Mouse (Mus musculus): ENCODE results near the gene G430095P16Rik. TPM values are rescaled to one million over a fixed set of nuclear protein-coding genes. Genes with fewer than 3 reads are reported as not detected.

G430095P16Rik gene
- total and polyA plus RNA-seq, 2 experiments from 2014 or later: 1.0 to 3.0 TPM

GRCm38 (mm10) chr8:84773833-84774232 is 51.0 kb downstream of the G430095P16Rik start:
- Histone ChIP-seq H3K9me3 (replicated peaks; ENCODE audit: control insufficient read depth, low read length) (no peaks in the 10 kb centered on the region), H3K36me3 (replicated peaks; ENCODE audit: control insufficient read depth, insufficient read depth, low read length) (peaks cover 10% of the 10 kb centered on the region; the same call in 1 of the 2 replicates), H3K9ac (replicated peaks; ENCODE audit: low read depth, low read length) (peak overlapping the region; percentile 42; the same call in 1 of the 2 replicates), H3K27ac (ENCODE audit: low read depth) (no peak overlapping the region), H3K4me2 (ENCODE audit: low read depth, low read length) (peak overlapping the region; percentile 56), H3K4me1 (ENCODE audit: control insufficient read depth, insufficient read depth) (peaks cover 22% of the 10 kb centered on the region), H3K27me3 (ENCODE audit: control insufficient read depth, insufficient read depth, low read length) (peaks cover 24% of the 10 kb centered on the region), H3K4me3 (ENCODE audit: low read depth, low read length) (peak overlapping the region; percentile 38)
- peak; percentile 73 for ATAC-seq (ENCODE audit: insufficient read depth, low read depth)
- peak; percentile 86 for DNase-seq (ENCODE audit: low spot score)
- TF ChIP-seq CTCF (IDR thresholded peaks at IDR 0.05; ENCODE audit: low read depth): no peak
- TF ChIP-seq EP300 (IDR thresholded peaks at IDR 0.05; ENCODE audit: low read depth): no peak
- WGBS: 2% methylated on average over 13 of the region's 19 CpGs

DNA sequence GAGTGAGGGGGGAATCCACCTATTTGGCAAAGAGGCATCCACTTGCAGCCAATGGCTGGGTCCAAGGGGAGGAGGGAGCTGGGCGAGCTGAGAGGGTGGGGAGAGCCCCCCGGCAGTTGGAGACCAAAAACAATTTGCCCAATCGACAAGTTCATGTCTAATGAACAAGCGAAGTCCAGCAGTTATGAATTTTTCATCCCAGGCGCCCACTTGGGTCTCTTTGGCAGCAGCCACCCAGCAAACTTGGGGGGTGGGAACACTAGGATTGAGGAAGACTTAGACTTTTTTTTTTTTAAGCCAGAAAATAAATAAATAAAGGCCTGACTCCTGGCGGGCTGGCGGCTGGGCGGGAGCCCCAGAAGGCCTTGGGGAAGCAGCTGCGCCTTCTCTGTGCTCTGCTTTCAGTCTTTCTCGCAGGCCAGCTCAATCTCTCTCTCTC is 51.7 kb downstream of the G430095P16Rik start:
- 19% methylated on average over 10 of the region's 10 CpGs for WGBS
- Histone ChIP-seq H3K27me3 (ENCODE audit: control insufficient read depth, insufficient read depth, low read length) (peaks cover 24% of the 10 kb centered on the region), H3K4me1 (ENCODE audit: control insufficient read depth, insufficient read depth) (peaks cover 24% of the 10 kb centered on the region), H3K4me3 (ENCODE audit: low read depth, low read length) (peak overlapping the region; percentile 18; the same call in 1 of the 2 replicates), H3K9me3 (replicated peaks; ENCODE audit: control insufficient read depth, low read length) (no peaks in the 10 kb centered on the region), H3K36me3 (replicated peaks; ENCODE audit: control insufficient read depth, insufficient read depth, low read length) (peaks cover 10% of the 10 kb centered on the region; the same call in 1 of the 2 replicates), H3K4me2 (ENCODE audit: low read depth, low read length) (peak overlapping the region; percentile 56), H3K9ac (replicated peaks; ENCODE audit: low read depth, low read length) (no peak overlapping the region), H3K27ac (ENCODE audit: low read depth) (peak overlapping the region; percentile 82)
- TF ChIP-seq EP300 (IDR thresholded peaks at IDR 0.05; ENCODE audit: low read depth) (no peak), CTCF (IDR thresholded peaks at IDR 0.05; ENCODE audit: low read depth) (no peak)
- DNase-seq (ENCODE audit: low spot score): peak; percentile 58
- peak; percentile 53; the same call in 1 of the 2 replicates for ATAC-seq (ENCODE audit: insufficient read depth, low read depth)

GRCm38 (mm10) chr8:84775105-84775591 is 52.3 kb downstream of the G430095P16Rik start:
- Histone ChIP-seq H3K4me3 (ENCODE audit: low read depth, low read length) (no peak overlapping the region), H3K4me1 (ENCODE audit: control insufficient read depth, insufficient read depth) (peaks cover 24% of the 10 kb centered on the region), H3K9me3 (replicated peaks; ENCODE audit: control insufficient read depth, low read length) (no peaks in the 10 kb centered on the region), H3K27ac (ENCODE audit: low read depth) (peak overlapping the region; percentile 82), H3K9ac (replicated peaks; ENCODE audit: low read depth, low read length) (no peak overlapping the region), H3K36me3 (replicated peaks; ENCODE audit: control insufficient read depth, insufficient read depth, low read length) (peaks cover 10% of the 10 kb centered on the region; the same call in 1 of the 2 replicates), H3K27me3 (ENCODE audit: control insufficient read depth, insufficient read depth, low read length) (peaks cover 25% of the 10 kb centered on the region), H3K4me2 (ENCODE audit: low read depth, low read length) (peak overlapping the region; percentile 56)
- TF ChIP-seq EP300 (IDR thresholded peaks at IDR 0.05; ENCODE audit: low read depth): no peak
- no peak for TF ChIP-seq CTCF (IDR thresholded peaks at IDR 0.05; ENCODE audit: low read depth)
- ATAC-seq (ENCODE audit: insufficient read depth, low read depth) (peak; percentile 25), DNase-seq (ENCODE audit: low spot score) (no peak)
- WGBS: 23% methylated on average over 13 of the region's 13 CpGs

DNA sequence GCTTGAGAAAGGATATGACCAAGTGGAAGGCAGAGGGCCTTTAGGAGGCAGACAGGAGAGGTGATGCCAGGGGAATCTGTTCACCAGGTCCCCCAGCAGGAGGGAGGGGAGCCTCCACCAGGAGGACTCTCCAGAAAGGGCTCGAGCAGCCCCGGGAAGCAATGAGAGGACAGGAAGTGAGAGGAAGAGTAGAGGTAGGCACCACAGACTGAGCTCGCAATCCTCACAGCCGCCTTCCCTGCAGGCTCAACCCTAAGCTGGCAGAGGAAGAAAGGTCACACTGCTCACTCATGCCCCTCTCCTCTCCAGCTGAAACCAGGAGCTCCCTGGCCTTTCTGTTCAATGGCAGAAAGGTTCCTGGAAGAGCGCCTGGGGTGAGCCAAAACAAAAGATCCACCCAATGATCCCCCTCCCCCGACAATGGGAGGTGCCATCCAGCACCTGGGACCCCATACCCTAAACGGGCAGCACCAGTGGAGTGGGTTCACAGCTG is 52.9 kb downstream of the G430095P16Rik start:
- TF ChIP-seq CTCF (IDR thresholded peaks at IDR 0.05; ENCODE audit: low read depth) (no peak), EP300 (IDR thresholded peaks at IDR 0.05; ENCODE audit: low read depth) (no peak)
- no peak overlapping the region for H3K4me3 ChIP-seq (ENCODE audit: low read depth, low read length)
- peaks cover 30% of the 10 kb centered on the region for H3K27me3 ChIP-seq (ENCODE audit: control insufficient read depth, insufficient read depth, low read length)
- H3K4me1 ChIP-seq (ENCODE audit: control insufficient read depth, insufficient read depth): peaks cover 24% of the 10 kb centered on the region
- 31% methylated on average over 7 of the region's 7 CpGs for WGBS
- no peak overlapping the region for H3K9ac ChIP-seq (replicated peaks; ENCODE audit: low read depth, low read length)
- peak overlapping the region; percentile 56; the same call in 1 of the 2 replicates for H3K4me2 ChIP-seq (ENCODE audit: low read depth, low read length)
- H3K9me3 ChIP-seq (replicated peaks; ENCODE audit: control insufficient read depth, low read length): no peaks in the 10 kb centered on the region
- ATAC-seq (ENCODE audit: insufficient read depth, low read depth): no peak
- H3K27ac ChIP-seq (ENCODE audit: low read depth): peak overlapping the region; percentile 82
- no peak for DNase-seq (ENCODE audit: low spot score)
- H3K36me3 ChIP-seq (replicated peaks; ENCODE audit: control insufficient read depth, insufficient read depth, low read length): peaks cover 10% of the 10 kb centered on the region; the same call in 1 of the 2 replicates

Other genes starting within 250 kb of the G430095P16Rik start
- 17.0 and 23.2 TPM in 2 replicates for gene Ier2, start 60.2 kb upstream of the G430095P16Rik start, total RNA-seq (2014; rRNA removed; ENCODE audit: low replicate concordance)
- gene Ier2, start 60.2 kb upstream of the G430095P16Rik start, polyA plus RNA-seq (2015; fragmentation: Nextera tagmentation; extraction: Ambion mirVana): 33.3 and 38.3 TPM in 2 replicates
- 98.3 and 116 TPM in 2 replicates for gene Trmt1, start 36.7 kb upstream of the G430095P16Rik start, total RNA-seq (2014; rRNA removed; ENCODE audit: low replicate concordance)
- 28.4 and 29.5 TPM in 2 replicates for gene Trmt1, start 36.7 kb upstream of the G430095P16Rik start, polyA plus RNA-seq (2015; fragmentation: Nextera tagmentation; extraction: Ambion mirVana)
- 68.0 and 83.6 TPM in 2 replicates for gene Nacc1, start 35.1 kb upstream of the G430095P16Rik start, total RNA-seq (2014; rRNA removed; ENCODE audit: low replicate concordance)
- gene Nacc1, start 35.1 kb upstream of the G430095P16Rik start, polyA plus RNA-seq (2015; fragmentation: Nextera tagmentation; extraction: Ambion mirVana): 6.2 and 6.9 TPM in 2 replicates
- 4.4 and 4.8 TPM in 2 replicates for gene Lyl1, start 21.6 kb upstream of the G430095P16Rik start, total RNA-seq (2014; rRNA removed; ENCODE audit: low replicate concordance)
- 8.7 and 9.8 TPM in 2 replicates for gene Lyl1, start 21.6 kb upstream of the G430095P16Rik start, polyA plus RNA-seq (2015; fragmentation: Nextera tagmentation; extraction: Ambion mirVana)
- gene Nfix, start 77.3 kb downstream of the G430095P16Rik start, total RNA-seq (2014; rRNA removed; ENCODE audit: low replicate concordance): 41.9 and 48.5 TPM in 2 replicates
- gene Nfix, start 77.3 kb downstream of the G430095P16Rik start, polyA plus RNA-seq (2015; fragmentation: Nextera tagmentation; extraction: Ambion mirVana): 18.2 TPM in 2 replicates
- 2.1 and 15.4 TPM in 2 replicates for gene Dand5, start 99.8 kb downstream of the G430095P16Rik start, total RNA-seq (2014; rRNA removed; ENCODE audit: low replicate concordance)
- gene Dand5, start 99.8 kb downstream of the G430095P16Rik start, polyA plus RNA-seq (2015; fragmentation: Nextera tagmentation; extraction: Ambion mirVana): 6.2 and 8.0 TPM in 2 replicates
- gene Gadd45gip1, start 108.5 kb downstream of the G430095P16Rik start, total RNA-seq (2014; rRNA removed; ENCODE audit: low replicate concordance): 47.1 and 49.8 TPM in 2 replicates
- gene Gadd45gip1, start 108.5 kb downstream of the G430095P16Rik start, polyA plus RNA-seq (2015; fragmentation: Nextera tagmentation; extraction: Ambion mirVana): 48.1 and 50.0 TPM in 2 replicates
- gene Rad23a, start 117.7 kb downstream of the G430095P16Rik start, total RNA-seq (2014; rRNA removed; ENCODE audit: low replicate concordance): 89.2 and 126 TPM in 2 replicates
- gene Rad23a, start 117.7 kb downstream of the G430095P16Rik start, polyA plus RNA-seq (2015; fragmentation: Nextera tagmentation; extraction: Ambion mirVana): 111 and 125 TPM in 2 replicates
- 211 and 235 TPM in 2 replicates for gene Calr, start 123.9 kb downstream of the G430095P16Rik start, total RNA-seq (2014; rRNA removed; ENCODE audit: low replicate concordance)
- 201 and 266 TPM in 2 replicates for gene Calr, start 123.9 kb downstream of the G430095P16Rik start, polyA plus RNA-seq (2015; fragmentation: Nextera tagmentation; extraction: Ambion mirVana)
- gene Farsa, start 134.0 kb downstream of the G430095P16Rik start, total RNA-seq (2014; rRNA removed; ENCODE audit: low replicate concordance): 38.6 and 40.0 TPM in 2 replicates
- gene Farsa, start 134.0 kb downstream of the G430095P16Rik start, polyA plus RNA-seq (2015; fragmentation: Nextera tagmentation; extraction: Ambion mirVana): 36.3 and 38.3 TPM in 2 replicates
- gene Syce2, start 149.1 kb downstream of the G430095P16Rik start, total RNA-seq (2014; rRNA removed; ENCODE audit: low replicate concordance): 0.15 and 1.7 TPM in 2 replicates
- gene Syce2, start 149.1 kb downstream of the G430095P16Rik start, polyA plus RNA-seq (2015; fragmentation: Nextera tagmentation; extraction: Ambion mirVana): 9.7 and 11.8 TPM in 2 replicates
- gene Gcdh, start 170.9 kb downstream of the G430095P16Rik start, total RNA-seq (2014; rRNA removed; ENCODE audit: low replicate concordance): 45.5 and 52.8 TPM in 2 replicates
- gene Gcdh, start 170.9 kb downstream of the G430095P16Rik start, polyA plus RNA-seq (2015; fragmentation: Nextera tagmentation; extraction: Ambion mirVana): 33.0 and 33.5 TPM in 2 replicates
- not detected in 2 replicates for gene Klf1, start 178.9 kb downstream of the G430095P16Rik start, total RNA-seq (2014; rRNA removed; ENCODE audit: low replicate concordance)
- 0.27 and 0.56 TPM in 2 replicates for gene Klf1, start 178.9 kb downstream of the G430095P16Rik start, polyA plus RNA-seq (2015; fragmentation: Nextera tagmentation; extraction: Ambion mirVana)
- gene Dnase2a, start 185.6 kb downstream of the G430095P16Rik start, total RNA-seq (2014; rRNA removed; ENCODE audit: low replicate concordance): 6.0 and 11.0 TPM in 2 replicates
- gene Dnase2a, start 185.6 kb downstream of the G430095P16Rik start, polyA plus RNA-seq (2015; fragmentation: Nextera tagmentation; extraction: Ambion mirVana): 4.6 and 5.6 TPM in 2 replicates
- gene Mast1, start 214.4 kb downstream of the G430095P16Rik start, total RNA-seq (2014; rRNA removed; ENCODE audit: low replicate concordance): 0.08 TPM in 1 of 2 replicates, not detected in the other
- gene Mast1, start 214.4 kb downstream of the G430095P16Rik start, polyA plus RNA-seq (2015; fragmentation: Nextera tagmentation; extraction: Ambion mirVana): 0.05 TPM in 1 of 2 replicates, not detected in the other
- gene Rtbdn, start 224.0 kb downstream of the G430095P16Rik start, total RNA-seq (2014; rRNA removed; ENCODE audit: low replicate concordance): not detected in 2 replicates
- 0.10 TPM in 1 of 2 replicates, not detected in the other for gene Rtbdn, start 224.0 kb downstream of the G430095P16Rik start, polyA plus RNA-seq (2015; fragmentation: Nextera tagmentation; extraction: Ambion mirVana)
- gene Gm49661, start 246.4 kb downstream of the G430095P16Rik start, total RNA-seq (2014; rRNA removed; ENCODE audit: low replicate concordance): not detected in 2 replicates
- not detected in 2 replicates for gene Gm49661, start 246.4 kb downstream of the G430095P16Rik start, polyA plus RNA-seq (2015; fragmentation: Nextera tagmentation; extraction: Ambion mirVana)
- gene Prdx2, start 246.6 kb downstream of the G430095P16Rik start, total RNA-seq (2014; rRNA removed; ENCODE audit: low replicate concordance): 647 and 809 TPM in 2 replicates
- gene Prdx2, start 246.6 kb downstream of the G430095P16Rik start, polyA plus RNA-seq (2015; fragmentation: Nextera tagmentation; extraction: Ambion mirVana): 758 and 782 TPM in 2 replicates
- gene Rnaseh2a, start 246.8 kb downstream of the G430095P16Rik start, total RNA-seq (2014; rRNA removed; ENCODE audit: low replicate concordance): 57.9 and 76.4 TPM in 2 replicates
- 52.6 and 57.3 TPM in 2 replicates for gene Rnaseh2a, start 246.8 kb downstream of the G430095P16Rik start, polyA plus RNA-seq (2015; fragmentation: Nextera tagmentation; extraction: Ambion mirVana)